Mouse (Mus musculus) forebrain, embryonic 10.5 days (tissue): Measurements from ENCODE around the gene St6galnac3. TPM values are rescaled to one million over a fixed set of nuclear protein-coding genes. Genes with fewer than 3 reads are reported as not detected.

Experiments used
- DNase-seq: peaks from one replicate; pipeline ENCODE4 v3.0.0-alpha.2; 2017; ENCODE audit warnings: low spot score; ENCODE audit errors: extremely low spot score
- H3K27ac ChIP-seq: fragments of 300-500 bp; sonication (generic); 2 replicates; pipeline ENCODE4 v1.5.1; 2016; ENCODE audit warnings: mild to moderate bottlenecking
- H3K27me3 ChIP-seq: fragments of 300-500 bp; sonication (generic); 2 replicates; pipeline ENCODE4 v1.6.1; 2016; ENCODE audit warnings: mild to moderate bottlenecking; ENCODE audit not compliant: poor library complexity, severe bottlenecking
- H3K36me3 ChIP-seq: fragments of 300-500 bp; sonication (generic); replicated peaks from 2 replicates; pipeline ENCODE4 v1.6.1; 2016; ENCODE audit warnings: mild to moderate bottlenecking, moderate library complexity
- H3K4me1 ChIP-seq: fragments of 300-500 bp; sonication (generic); 2 replicates; pipeline ENCODE4 v1.6.1; 2016
- H3K4me3 ChIP-seq: fragments of 300-500 bp; sonication (generic); 2 replicates; pipeline ENCODE4 v1.5.1; 2016; ENCODE audit warnings: mild to moderate bottlenecking, moderate library complexity
- H3K9me3 ChIP-seq: fragments of 300-500 bp; sonication (generic); 2 replicates; pipeline ENCODE4 v1.6.1; 2016; ENCODE audit warnings: mild to moderate bottlenecking, moderate library complexity
- WGBS: fragments of 180-500 bp; shearing (Covaris S2); methylation state at CpG from one replicate; pipeline ENCODE4 v1.1.7; 2016; 5-methylcytosine and 5-hydroxymethylcytosine counted together
- polyA plus RNA-seq: library from polyadenylated mRNA; unstranded; fragments of >200 nt; fragmentation: Nextera tagmentation; extraction: Ambion mirVana; gene quantifications from 2 replicates; pipeline ENCODE4 v1.2.1, GENCODE M21; 2016

Gene St6galnac3
- polyA plus RNA-seq, 1 experiment from 2014 or later: 40.0 TPM

DNA sequence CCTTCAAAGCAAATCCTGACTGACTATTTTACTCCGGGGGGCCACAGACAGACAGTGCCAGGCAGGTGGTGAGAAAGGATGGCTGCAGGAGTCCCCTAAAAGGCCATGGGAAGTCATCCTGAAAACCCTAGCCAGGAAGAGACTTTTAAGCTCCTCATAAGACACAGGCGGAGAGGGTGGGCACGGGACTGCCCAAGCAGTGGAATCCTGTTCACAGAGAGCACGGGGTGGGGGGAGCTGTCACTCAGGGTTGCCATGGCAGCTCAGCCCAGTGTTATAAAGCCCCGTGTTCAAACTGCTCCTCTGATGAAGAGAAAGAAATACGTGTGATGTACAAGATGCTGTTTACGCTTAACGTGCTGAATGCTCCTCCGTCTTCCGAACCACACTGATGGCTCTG, 375.0 kb downstream of the St6galnac3 start:
- 0 out of 2 replicates have a peak, but pooled peaks cover 4% of the 10 kb centered on the region for H3K9me3 ChIP-seq
- peak overlapping the region; percentile 8; the same call in 1 of the 2 replicates for H3K27ac ChIP-seq
- H3K27me3 ChIP-seq: no peaks in the 10 kb centered on the region
- 77% methylated on average over 10 of the region's 10 CpGs for WGBS
- DNase-seq: peak; percentile 25
- H3K4me3 ChIP-seq: no peak overlapping the region
- peaks cover 30% of the 10 kb centered on the region for H3K4me1 ChIP-seq
- H3K36me3 ChIP-seq: no peaks in the 10 kb centered on the region

DNA sequence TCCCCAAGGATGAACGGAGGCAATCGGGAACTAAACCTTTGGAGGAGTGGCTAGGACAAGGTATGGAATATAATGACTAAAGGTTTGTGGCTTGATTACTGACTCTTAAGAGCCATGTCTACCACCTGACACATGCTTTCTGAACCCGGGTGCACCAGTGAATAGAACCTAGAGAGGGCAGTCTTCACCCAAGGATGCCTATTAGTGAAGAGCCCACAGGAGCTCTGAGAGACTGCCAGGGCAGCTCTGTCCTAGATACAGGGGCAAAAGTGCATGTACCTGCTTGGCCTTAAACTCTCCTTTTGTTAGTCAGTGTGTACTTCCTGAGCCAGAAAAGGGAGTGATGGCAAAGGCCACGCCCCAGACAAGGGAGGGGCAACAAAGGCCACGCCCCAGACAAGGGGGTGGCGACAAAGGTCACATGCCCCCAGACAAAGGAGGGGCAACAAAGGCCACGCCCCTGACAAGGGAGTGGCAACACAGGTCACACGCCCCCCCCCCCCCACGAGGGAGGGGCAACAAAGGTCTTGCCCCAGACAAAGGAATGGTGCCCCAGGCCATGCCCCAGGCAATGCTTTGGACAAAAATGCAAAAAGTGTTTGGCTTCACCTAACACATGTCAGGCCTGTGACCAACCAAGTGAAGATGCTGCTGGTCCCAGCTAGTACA, 376.0 kb downstream of the St6galnac3 start:
- Histone ChIP-seq H3K36me3 (no peaks in the 10 kb centered on the region), H3K9me3 (0 out of 2 replicates have a peak, but pooled peaks cover 4% of the 10 kb centered on the region), H3K27me3 (no peaks in the 10 kb centered on the region), H3K4me1 (peaks cover 30% of the 10 kb centered on the region), H3K27ac (no peak overlapping the region), H3K4me3 (no peak overlapping the region)
- WGBS: 91% methylated on average over 9 of the region's 9 CpGs
- no peak for DNase-seq

DNA sequence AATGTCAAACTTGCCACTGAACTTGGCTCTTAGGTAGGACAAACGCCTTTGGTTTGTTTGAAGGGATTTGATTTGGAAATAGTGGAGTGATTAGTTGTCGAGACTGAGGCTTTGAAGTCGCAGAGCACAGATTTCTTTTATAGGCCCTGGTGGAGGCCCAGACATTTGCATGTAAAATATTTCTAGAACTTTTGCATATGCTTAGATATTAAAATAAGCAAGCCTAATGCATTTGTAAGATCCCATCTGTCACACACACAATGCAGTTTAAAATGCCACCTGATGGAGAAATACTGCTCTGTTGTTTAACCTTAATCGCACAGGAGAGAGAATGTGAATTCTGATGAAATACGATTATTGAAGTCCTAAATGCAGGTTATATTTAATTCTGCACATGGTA, 380.0 kb downstream of the St6galnac3 start:
- WGBS: 88% methylated on average over 5 of the region's 5 CpGs
- H3K27me3 ChIP-seq: no peaks in the 10 kb centered on the region
- 0 out of 2 replicates have a peak, but pooled peaks cover 4% of the 10 kb centered on the region for H3K9me3 ChIP-seq
- no peaks in the 10 kb centered on the region for H3K36me3 ChIP-seq
- H3K4me1 ChIP-seq: peaks cover 2% of the 10 kb centered on the region; the same call in 1 of the 2 replicates
- DNase-seq: no peak
- H3K4me3 ChIP-seq: no peak overlapping the region
- H3K27ac ChIP-seq: no peak overlapping the region

DNA sequence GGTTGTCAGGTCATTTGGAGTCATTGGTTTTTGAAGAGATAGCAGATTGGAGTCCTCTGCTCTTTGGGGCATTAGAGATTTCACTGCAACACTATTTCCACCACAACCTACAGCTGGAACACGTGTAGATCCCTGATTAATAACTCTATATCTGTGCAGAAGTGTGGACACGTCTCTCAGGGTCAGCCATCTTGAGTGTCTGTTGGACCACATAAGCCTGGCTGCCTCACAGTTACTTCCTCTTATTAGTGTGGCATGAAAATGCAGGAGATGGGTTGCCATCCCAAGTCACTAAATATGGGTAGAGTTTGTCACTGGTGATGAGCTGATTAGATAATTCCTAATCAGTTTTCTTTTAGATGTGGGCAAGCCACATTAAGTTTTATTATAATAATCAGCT, 385.0 kb downstream of the St6galnac3 start:
- no peak overlapping the region for H3K27ac ChIP-seq
- no peaks in the 10 kb centered on the region for H3K36me3 ChIP-seq
- no peaks in the 10 kb centered on the region for H3K27me3 ChIP-seq
- no peaks in the 10 kb centered on the region for H3K4me1 ChIP-seq
- H3K4me3 ChIP-seq: no peak overlapping the region
- H3K9me3 ChIP-seq: no peaks in the 10 kb centered on the region
- WGBS: 85% methylated on average over 2 of the region's 2 CpGs
- DNase-seq: no peak

DNA sequence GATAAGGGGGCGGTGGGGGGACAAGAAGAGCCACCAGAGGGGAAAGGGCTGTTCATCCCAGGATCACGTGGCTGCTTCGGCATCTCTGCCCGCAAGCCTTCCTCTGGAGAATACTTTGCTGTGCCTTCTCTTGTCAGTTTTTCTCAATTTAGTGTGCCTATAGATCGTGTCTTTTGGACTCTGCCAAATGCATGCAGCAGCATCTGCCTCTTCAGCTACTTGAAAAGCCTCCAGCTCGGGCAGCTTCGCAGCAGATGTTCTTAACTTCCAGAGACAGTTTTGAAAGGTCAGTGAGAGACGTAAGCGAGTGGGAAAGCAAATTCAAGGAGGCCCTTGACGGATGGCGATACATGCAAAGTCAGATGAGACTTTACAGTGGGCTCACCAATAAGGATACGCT, 385.9 kb downstream of the St6galnac3 start:
- 91% methylated on average over 12 of the region's 12 CpGs for WGBS
- Histone ChIP-seq H3K27me3 (no peaks in the 10 kb centered on the region), H3K4me1 (no peaks in the 10 kb centered on the region), H3K27ac (no peak overlapping the region), H3K4me3 (no peak overlapping the region), H3K36me3 (no peaks in the 10 kb centered on the region), H3K9me3 (no peaks in the 10 kb centered on the region)
- DNase-seq: no peak

DNA sequence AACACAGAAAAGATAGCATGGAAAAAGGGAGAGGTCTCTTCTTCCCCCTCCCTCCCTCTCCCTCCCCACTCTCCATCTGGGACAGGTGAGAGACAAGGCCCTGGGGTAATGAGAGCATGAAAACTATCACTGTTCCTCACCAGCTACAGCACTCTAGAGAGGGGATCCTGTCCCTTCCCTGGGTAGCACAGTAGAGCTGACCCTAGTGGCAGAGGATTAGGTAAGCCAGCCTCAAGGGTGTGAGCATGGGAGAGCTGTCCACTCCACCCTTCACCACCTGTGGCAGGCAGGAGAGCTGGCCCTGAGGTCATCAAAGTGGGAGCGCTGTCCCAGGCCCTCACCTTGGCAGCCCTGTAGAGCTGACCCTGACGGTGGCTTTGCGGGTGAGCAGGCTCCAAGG, 387.2 kb downstream of the St6galnac3 start:
- H3K27me3 ChIP-seq: no peaks in the 10 kb centered on the region
- no peaks in the 10 kb centered on the region for H3K36me3 ChIP-seq
- WGBS: 94% methylated on average over 3 of the region's 3 CpGs
- no peak for DNase-seq
- no peaks in the 10 kb centered on the region for H3K4me1 ChIP-seq
- no peak overlapping the region for H3K27ac ChIP-seq
- no peak overlapping the region for H3K4me3 ChIP-seq
- no peaks in the 10 kb centered on the region for H3K9me3 ChIP-seq

DNA sequence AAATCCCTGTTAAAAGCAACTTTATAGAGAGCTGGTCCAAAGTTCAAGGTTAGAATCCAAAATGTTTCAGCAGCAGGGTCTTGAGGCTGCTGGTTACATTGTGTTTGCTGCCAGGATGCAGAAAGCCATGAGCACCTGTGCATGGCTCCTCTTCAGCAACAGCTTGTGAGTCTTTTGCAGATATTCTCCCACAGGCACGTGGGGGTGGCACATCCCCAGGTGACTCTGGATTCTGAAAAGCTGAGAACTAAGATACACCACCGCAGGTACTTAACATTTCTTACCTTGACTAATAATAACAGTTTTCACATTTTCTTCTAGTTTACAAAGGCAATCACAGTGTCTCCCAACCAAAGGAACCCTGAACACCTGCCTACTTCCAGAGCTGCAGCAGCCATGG, 387.8 kb downstream of the St6galnac3 start:
- no peaks in the 10 kb centered on the region for H3K27me3 ChIP-seq
- DNase-seq: no peak
- H3K4me3 ChIP-seq: no peak overlapping the region
- H3K4me1 ChIP-seq: no peaks in the 10 kb centered on the region
- H3K36me3 ChIP-seq: no peaks in the 10 kb centered on the region
- no peaks in the 10 kb centered on the region for H3K9me3 ChIP-seq
- no peak overlapping the region for H3K27ac ChIP-seq
- WGBS: 91% methylated on average over 2 of the region's 2 CpGs

DNA sequence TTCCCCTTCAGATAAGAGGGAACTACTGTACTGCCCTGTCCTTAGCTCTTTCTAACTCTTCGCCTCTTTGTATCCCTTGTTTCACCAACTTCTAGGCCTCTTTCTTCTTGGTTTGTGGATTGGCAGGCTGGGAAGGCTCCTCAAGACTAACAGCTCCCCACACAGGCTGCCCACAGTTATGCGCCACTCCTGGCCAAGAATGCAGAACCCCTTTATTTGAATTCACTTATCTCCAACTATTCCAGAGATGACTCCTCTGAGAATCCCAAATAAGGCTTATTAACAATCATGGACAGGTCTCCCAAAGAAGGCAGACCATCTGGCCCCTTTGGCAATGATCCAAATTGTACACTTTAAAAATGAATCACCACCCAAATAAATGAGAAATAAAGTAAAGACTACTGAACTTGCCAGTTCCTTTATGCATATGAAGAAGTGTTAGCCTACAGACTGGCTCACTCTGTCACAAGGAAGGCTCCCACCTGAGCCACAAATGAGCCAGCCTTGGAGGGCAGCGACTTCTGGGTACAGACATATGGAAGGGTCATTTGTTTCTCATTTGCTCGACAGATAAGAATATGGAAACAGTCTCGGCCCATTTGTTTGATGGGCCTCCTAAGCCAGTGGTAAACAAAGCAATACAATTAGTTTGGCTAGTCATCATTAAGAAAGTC, 390.7 kb downstream of the St6galnac3 start:
- Histone ChIP-seq H3K9me3 (no peaks in the 10 kb centered on the region), H3K27me3 (no peaks in the 10 kb centered on the region), H3K36me3 (no peaks in the 10 kb centered on the region), H3K4me1 (no peaks in the 10 kb centered on the region), H3K27ac (no peak overlapping the region), H3K4me3 (no peak overlapping the region)
- no peak for DNase-seq
- 82% methylated on average over 5 of the region's 5 CpGs for WGBS

DNA sequence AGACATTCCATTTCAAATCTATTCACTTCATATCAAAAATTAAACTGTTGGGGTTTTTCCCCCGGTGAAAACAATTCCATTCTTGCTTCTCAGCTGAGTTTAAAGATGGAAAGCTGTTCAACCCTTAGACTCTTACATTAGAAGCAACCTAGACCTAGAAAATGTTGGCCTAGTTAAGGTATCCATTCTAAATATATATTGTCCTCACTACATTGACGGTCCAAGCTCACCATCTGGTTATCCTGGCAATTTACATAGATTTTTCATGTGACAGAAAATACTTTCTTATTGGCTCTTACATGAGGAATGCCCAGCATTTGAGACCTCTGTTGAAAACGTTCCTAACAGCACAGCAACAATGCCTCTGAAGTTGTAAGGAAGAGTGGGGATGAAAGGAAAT, 400.7 kb downstream of the St6galnac3 start:
- 93% methylated on average over 3 of the region's 3 CpGs for WGBS
- peaks cover 9% of the 10 kb centered on the region for H3K4me1 ChIP-seq
- no peaks in the 10 kb centered on the region for H3K27me3 ChIP-seq
- no peak overlapping the region for H3K27ac ChIP-seq
- H3K4me3 ChIP-seq: no peak overlapping the region
- no peaks in the 10 kb centered on the region for H3K9me3 ChIP-seq
- H3K36me3 ChIP-seq: no peaks in the 10 kb centered on the region
- no peak for DNase-seq

DNA sequence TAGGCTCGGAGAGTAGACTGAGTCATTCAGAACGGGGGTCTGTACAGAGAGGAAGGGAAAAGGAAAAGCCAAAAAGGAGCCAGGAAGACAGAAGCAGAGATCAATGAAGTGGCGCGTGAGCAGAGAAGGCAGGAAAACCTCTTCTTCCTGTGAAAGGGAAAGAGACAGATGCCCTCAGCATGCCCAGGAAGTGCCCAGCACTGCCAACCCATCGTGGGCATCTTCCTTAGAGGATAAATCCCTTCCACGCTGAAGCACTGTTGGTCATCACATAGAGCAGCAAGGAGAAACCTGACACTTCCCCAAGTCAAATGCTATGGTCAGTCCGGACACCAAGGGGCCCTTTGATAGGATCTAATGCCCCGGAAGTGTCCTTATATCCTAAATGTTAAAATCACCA, 401.5 kb downstream of the St6galnac3 start:
- no peaks in the 10 kb centered on the region for H3K27me3 ChIP-seq
- no peak for DNase-seq
- no peak overlapping the region for H3K27ac ChIP-seq
- H3K4me1 ChIP-seq: peaks cover 9% of the 10 kb centered on the region
- no peaks in the 10 kb centered on the region for H3K36me3 ChIP-seq
- no peaks in the 10 kb centered on the region for H3K9me3 ChIP-seq
- no peak overlapping the region for H3K4me3 ChIP-seq
- WGBS: 87% methylated on average over 8 of the region's 8 CpGs

DNA sequence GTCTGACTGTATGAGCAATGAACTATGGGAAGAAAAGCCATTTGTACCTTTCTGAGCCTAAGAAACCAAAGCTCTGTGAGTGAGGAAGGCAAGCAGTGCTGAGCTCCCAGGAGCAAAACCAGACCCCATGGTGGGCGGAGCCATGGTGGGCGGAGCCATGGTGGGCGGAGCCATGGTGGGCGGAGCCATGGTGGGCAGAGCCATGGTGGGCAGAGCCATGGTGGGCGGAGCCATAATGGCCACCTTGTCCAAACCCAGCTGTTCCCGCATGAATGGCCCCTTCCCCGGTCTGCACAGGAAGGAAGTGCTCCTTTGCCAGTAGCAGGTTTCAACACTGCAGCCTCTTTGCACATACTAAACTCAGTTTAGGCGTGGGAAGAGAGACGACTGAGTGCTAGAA, 411.4 kb downstream of the St6galnac3 start:
- Histone ChIP-seq H3K27ac (no peak overlapping the region), H3K4me3 (no peak overlapping the region), H3K36me3 (no peaks in the 10 kb centered on the region), H3K27me3 (no peaks in the 10 kb centered on the region), H3K9me3 (peaks cover 4% of the 10 kb centered on the region; the same call in 1 of the 2 replicates), H3K4me1 (no peaks in the 10 kb centered on the region)
- 78% methylated on average over 9 of the region's 9 CpGs for WGBS
- DNase-seq: no peak

DNA sequence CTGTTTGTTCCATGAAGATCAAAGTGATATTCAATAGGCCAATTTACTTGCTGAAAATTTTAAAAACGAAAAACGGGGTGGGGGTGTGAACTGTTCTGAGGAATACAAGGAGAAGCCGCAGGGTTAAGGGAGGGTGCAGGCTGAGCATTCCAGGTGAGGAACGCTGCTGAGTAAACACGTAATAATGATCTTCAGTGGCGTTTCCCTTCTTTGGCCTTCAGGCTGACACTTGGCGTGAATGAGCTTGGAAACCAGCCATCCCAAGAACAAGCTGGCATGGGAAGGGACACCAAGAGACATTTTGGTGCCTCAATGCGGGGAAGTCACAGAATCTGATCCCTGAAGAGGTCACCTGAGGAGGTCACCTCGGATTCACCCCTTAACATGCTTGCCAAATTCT, 411.8 kb downstream of the St6galnac3 start:
- Histone ChIP-seq H3K27me3 (no peaks in the 10 kb centered on the region), H3K36me3 (no peaks in the 10 kb centered on the region), H3K27ac (no peak overlapping the region), H3K9me3 (peaks cover 4% of the 10 kb centered on the region; the same call in 1 of the 2 replicates), H3K4me3 (no peak overlapping the region), H3K4me1 (no peaks in the 10 kb centered on the region)
- no peak for DNase-seq
- 95% methylated on average over 9 of the region's 9 CpGs for WGBS

DNA sequence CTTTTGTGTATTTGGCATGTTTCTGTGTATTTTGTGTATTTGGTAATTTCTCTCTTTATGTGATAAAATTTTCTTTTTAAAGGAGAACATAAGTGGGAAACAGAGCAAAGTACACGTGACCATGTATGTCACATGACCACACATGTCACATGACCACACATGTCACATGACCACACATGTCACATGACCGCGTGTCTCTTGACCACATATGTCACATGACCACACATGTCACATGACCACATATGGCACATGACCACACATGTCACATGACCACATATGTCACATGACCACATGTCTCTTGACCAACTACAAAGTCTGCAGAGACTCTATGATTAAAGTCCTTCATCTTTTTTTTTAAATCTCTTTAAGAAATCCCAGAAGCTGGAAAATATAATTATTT, 413.0 kb downstream of the St6galnac3 start:
- Histone ChIP-seq H3K27ac (no peak overlapping the region), H3K36me3 (no peaks in the 10 kb centered on the region), H3K4me3 (no peak overlapping the region), H3K9me3 (peaks cover 4% of the 10 kb centered on the region; the same call in 1 of the 2 replicates), H3K4me1 (no peaks in the 10 kb centered on the region), H3K27me3 (no peaks in the 10 kb centered on the region)
- 93% methylated on average over 3 of the region's 3 CpGs for WGBS
- DNase-seq: no peak
